Mouse (Mus musculus) erythroblast, embryonic 14.5 days (primary cell): Measurements from ENCODE around the gene Ankle2.

Experiments used
- GATA1 ChIP-seq: IDR thresholded peaks from 2 replicates; pipeline ENCODE4 v1.6.1; 2012; ENCODE audit warnings: low read length, inconsistent platforms, mixed read lengths
- TAL1 ChIP-seq: IDR thresholded peaks from 3 replicates; pipeline ENCODE4 v1.6.1; 2012; ENCODE audit warnings: low read length, inconsistent platforms, mixed read lengths

GRCm38 (mm10) chr5:110291649-110292048, 60.8 kb downstream of the Ankle2 start:
- TF ChIP-seq TAL1 (no peak), GATA1 (no peak)
